Mouse (Mus musculus): ENCODE data around the gene Gm17571.
A peak's percentile ranks its signal among the peaks of the same experiment; 100 is the strongest.

Gene Gm17571

DNA sequence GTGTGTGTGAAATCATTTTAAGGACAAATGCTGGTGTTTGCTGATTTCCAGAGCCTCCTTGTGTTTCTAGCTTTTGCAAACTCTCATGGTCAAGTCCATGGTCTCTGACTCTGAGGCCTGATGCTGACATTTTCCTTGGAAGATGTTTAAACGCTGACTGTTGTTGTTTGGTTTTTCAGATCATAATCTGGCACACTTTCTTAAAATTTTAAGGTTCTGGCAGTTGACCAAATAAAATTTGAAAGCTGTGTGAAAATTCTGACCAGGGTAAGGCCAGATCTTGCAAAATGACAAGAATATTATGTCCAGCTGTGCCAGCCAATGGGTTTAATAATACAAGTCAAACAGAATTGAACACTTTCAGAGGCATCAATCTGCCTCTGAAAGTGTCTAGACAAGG lies 8.7 kb upstream of the Gm17571 start:
- DNase-seq (ENCODE audit: extremely low spot score), result no peak

DNA sequence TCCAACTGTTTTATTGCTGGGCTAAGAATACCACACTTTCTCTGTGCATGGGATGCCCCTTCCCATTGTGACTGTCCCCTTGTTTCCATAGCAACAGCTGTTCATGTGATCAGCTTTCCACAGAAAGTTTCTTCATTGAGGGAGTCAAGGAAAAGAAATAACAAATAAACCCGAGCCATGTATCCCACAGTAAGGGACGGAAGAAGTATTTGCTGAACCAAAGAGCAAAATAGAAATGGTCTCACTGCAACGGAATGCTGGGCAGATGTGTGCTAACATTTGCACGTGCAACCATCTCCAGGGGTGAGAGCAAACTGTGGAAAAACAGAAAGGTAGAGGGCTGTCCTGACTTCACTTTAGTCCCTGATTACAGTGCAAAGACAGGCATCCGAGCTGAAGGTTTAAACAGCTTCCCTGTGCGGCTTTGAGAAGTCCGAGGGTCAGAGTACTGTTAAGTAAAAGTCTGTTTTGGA lies 8.1 kb upstream of the Gm17571 start:
- no peak for DNase-seq (ENCODE audit: extremely low spot score)

- DNase-seq (ENCODE audit: extremely low spot score), result no peak
Observed at GRCm38 (mm10) chr9:13448716-13449115, 2.2 kb upstream of the Gm17571 start.

GRCm38 (mm10) chr9:13446236-13446635 lies 317 bp downstream of the Gm17571 start:
- no peak for DNase-seq (ENCODE audit: extremely low spot score)

- no peak for DNase-seq (ENCODE audit: extremely low spot score)
Observed at GRCm38 (mm10) chr9:13443484-13444211, 2.9 kb downstream of the Gm17571 start.

- DNase-seq (ENCODE audit: extremely low spot score), result no peak
Observed at GRCm38 (mm10) chr9:13442012-13442735, 4.4 kb downstream of the Gm17571 start.

DNA sequence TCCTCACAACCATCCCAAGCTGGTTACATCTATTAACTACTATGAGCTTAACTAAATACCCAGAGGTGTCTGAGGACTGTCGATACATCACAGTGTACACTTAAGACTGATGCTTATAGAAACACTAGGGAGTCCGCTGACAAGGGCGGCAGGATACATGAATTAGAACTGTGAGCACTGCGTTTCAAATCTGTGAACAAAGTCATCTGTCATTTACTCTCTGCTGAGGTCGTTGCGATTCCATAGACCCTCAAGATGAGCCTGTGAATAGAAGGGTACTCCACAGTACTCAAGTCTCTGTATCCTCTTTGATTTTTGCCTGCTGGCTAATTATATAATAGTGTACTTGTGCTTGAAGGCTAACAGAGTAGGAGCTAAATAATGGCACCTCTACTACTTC lies 5.6 kb downstream of the Gm17571 start:
- no peak for DNase-seq (ENCODE audit: extremely low spot score)

DNA sequence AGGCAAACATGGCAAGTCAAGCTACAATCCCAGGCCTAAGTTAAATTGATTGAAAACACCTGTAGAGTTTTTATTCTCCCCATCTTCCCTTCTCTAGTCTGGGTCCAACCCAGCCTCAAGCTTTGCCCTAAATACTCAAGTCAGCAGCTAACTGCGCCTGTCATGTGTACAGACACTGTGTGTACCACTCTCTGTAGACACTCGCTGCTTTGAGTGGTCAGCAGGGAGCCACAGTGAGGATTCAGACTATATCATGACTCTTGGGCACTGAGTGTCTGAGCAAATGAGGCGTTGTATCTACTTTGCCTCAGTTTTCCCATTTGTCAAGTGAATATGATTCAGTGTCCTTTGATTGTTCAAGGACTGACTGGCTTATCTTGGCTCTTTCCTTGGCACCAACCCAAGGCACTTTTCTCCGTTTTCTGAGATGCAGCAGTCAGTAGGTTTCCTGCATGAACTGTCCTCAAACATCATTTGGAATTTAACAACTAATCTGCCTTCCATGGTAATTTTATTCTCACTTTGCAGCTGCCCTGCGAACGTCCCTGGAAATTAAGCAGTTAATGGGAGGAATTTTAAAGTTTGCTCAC lies 13.0 kb downstream of the Gm17571 start:
- no peak for DNase-seq (ENCODE audit: extremely low spot score)

GRCm38 (mm10) chr9:13431646-13432045 lies 14.9 kb downstream of the Gm17571 start:
- no peak for DNase-seq (ENCODE audit: extremely low spot score)

DNA sequence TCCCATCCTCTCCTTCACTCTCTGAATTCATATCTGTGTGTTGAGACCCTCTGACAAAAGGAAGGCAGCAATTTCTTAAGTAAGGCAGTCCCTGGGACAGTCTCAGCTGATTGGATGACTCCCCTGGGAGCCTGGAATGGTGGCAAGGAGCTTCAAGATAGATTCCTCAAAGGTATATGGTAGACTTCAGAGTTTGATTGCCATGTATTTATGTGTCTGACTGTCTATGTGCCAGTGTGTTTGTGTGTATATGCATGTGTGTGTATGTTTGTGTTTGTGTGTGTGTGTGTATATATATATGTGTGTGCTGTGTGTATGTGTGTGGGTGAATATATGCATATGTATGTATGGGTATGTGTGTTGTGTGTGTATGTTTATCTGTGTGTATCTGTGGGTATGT lies 15.8 kb downstream of the Gm17571 start:
- no peak for DNase-seq (ENCODE audit: extremely low spot score)

DNA sequence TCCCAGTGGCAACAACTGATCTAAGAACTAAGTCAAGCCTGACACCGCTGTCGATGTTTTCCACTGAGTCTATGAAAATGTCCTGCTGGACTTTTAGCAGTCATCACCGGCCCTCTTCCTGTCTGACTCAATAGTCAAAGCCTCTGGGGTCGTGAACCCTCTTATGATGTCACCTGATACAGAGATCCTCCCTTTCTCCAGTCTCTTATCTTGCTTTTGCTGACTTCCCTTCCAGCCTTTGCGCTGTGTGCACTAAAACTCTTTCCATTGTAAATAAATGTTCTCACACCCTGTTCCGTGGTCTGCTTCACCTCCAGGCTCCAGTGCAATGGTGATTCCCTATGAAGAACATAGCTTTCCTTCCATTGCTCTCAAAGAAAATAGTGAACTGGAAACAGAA lies 16.3 kb downstream of the Gm17571 start:
- no peak for DNase-seq (ENCODE audit: extremely low spot score)

DNA sequence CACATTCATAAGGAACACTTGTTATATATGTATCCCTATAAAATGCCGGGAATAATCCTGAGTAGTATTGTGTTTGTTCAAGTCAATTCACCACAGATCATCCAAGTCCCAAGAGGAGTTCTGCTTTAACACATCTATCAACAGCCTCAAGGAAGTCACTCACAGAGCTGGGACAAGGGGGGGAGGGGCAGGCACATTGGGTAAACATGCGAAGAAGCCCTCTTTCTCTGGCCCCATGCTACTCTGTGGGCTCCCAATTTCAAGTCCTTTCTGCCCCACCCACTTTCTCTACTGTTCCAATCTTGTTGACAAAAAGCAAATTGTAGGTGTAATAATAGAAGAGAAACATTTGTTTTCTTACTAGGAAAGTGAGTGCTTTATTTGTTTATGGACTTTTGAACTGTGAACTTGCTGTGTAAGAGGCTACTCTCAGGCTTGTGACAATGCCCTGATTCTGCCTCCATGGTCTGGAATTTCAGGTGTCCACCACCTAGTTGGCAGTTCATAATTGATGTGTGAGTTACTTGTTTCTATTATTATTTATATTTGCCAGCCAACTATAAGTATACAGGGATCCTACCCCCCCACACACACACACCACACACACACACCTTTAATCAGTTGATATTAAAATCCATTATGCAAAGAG lies 17.0 kb downstream of the Gm17571 start:
- DNase-seq (ENCODE audit: extremely low spot score), result no peak

DNA sequence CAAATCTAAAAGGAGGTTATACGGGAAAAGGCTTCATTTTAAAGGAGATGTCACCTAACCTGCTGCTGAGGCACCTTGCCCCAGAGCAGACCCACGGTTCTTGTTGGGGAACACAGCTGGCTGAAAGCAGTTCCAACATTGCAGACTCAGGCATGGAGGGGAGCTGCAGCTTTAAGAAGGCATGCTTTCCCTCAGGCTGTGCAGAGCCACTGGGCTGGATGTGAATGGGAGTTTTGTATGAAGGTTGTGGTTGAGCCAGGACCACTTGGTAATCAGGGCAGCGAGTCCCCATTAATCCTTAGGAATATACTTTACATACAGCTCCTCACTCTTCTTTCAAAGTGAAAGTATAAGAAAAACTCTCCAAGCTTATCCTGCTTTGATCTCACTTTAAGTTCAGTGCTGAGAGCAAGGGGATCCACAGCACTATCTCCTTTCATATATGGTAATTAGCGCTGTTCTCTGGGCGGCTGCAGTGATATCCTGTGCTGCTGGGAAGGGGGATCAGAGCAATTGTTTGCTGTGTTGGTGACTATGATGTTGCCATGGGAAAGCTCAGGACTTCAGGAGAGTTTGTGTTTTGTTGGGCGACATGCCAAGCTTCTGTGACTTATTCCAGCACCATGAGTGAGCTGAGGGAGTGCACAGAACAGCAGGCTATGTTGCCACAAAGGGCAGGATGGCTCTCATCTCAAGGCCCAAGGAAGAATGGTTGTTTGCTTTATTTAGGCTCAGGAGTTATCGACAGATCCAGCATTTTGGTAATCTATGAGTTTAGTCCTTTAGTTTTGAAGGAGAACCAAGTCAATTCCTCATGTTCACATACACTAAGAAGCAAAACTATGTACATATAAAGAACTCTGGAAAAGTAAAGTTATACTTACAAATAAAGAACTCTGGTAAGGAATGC lies 21.3 kb downstream of the Gm17571 start:
- peak; percentile 49 for DNase-seq (ENCODE audit: extremely low spot score)

- no peak for DNase-seq (ENCODE audit: extremely low spot score)
Observed at GRCm38 (mm10) chr9:13414230-13414766, 32.3 kb downstream of the Gm17571 start.

Data from embryo, embryonic 9.5 days (tissue).